Mouse (Mus musculus) stomach, embryonic 16.5 days (tissue): ENCODE measurements around the gene Rab3d. TPM values are rescaled to one million over a fixed set of nuclear protein-coding genes. Genes with fewer than 3 reads are reported as not detected.

Experiments
- ATAC-seq: fragments of 200-750 bp; cut with Nextera tagmentation; 2 replicates; pipeline ENCODE4 v1.8.0; 2017; ENCODE audit warnings: moderate number of reproducible peaks, moderate TSS enrichment; ENCODE audit not compliant: insufficient read depth, low FRiP score
- H3K27ac ChIP-seq: fragments of 300-500 bp; sonication (generic); 2 replicates; pipeline ENCODE4 v1.5.1; 2014; ENCODE audit warnings: low read length
- H3K27me3 ChIP-seq: fragments of 300-500 bp; sonication (generic); 2 replicates; pipeline ENCODE4 v1.6.1; 2014; ENCODE audit warnings: low read length, control low read depth, mixed read lengths; ENCODE audit not compliant: control insufficient read depth, insufficient read depth
- H3K36me3 ChIP-seq: fragments of 300-500 bp; sonication (generic); 2 replicates; pipeline ENCODE4 v1.6.1; 2014; ENCODE audit warnings: low read length; ENCODE audit not compliant: control insufficient read depth, insufficient read depth
- H3K4me1 ChIP-seq: fragments of 300-500 bp; sonication (generic); 2 replicates; pipeline ENCODE4 v1.6.1; 2014; ENCODE audit warnings: low read length, control low read depth, mixed read lengths; ENCODE audit not compliant: control insufficient read depth, insufficient read depth
- H3K4me2 ChIP-seq: fragments of 300-500 bp; sonication (generic); 2 replicates; pipeline ENCODE4 v1.6.1; 2014; ENCODE audit warnings: low read depth, low read length, mixed read lengths
- H3K4me3 ChIP-seq: fragments of 300-500 bp; sonication (generic); replicated peaks from 2 replicates; pipeline ENCODE4 v1.5.1; 2014; ENCODE audit warnings: mild to moderate bottlenecking, low read length
- H3K9ac ChIP-seq: fragments of 300-500 bp; sonication (generic); 2 replicates; pipeline ENCODE4 v1.6.1; 2014; ENCODE audit warnings: low read length
- H3K9me3 ChIP-seq: fragments of 300-500 bp; sonication (generic); replicated peaks from 2 replicates; pipeline ENCODE4 v1.6.1; 2016; ENCODE audit warnings: low read length, control low read depth; ENCODE audit not compliant: control insufficient read depth
- WGBS: fragments of 180-500 bp; shearing (Covaris S2); extraction: QIAGEN DNeasy Blood & Tissue Kit; methylation state at CpG from one replicate; pipeline ENCODE4 v1.1.7; 2014; 5-methylcytosine and 5-hydroxymethylcytosine counted together
- polyA plus RNA-seq: library from polyadenylated mRNA; unstranded; fragments of >200 nt; fragmentation: Nextera tagmentation; extraction: Ambion mirVana; gene quantifications from 2 replicates; pipeline ENCODE4 v1.2.1, GENCODE M21; 2015

The Rab3d gene
- polyA plus RNA-seq, 1 experiment from 2014 or later, result 106 TPM

DNA sequence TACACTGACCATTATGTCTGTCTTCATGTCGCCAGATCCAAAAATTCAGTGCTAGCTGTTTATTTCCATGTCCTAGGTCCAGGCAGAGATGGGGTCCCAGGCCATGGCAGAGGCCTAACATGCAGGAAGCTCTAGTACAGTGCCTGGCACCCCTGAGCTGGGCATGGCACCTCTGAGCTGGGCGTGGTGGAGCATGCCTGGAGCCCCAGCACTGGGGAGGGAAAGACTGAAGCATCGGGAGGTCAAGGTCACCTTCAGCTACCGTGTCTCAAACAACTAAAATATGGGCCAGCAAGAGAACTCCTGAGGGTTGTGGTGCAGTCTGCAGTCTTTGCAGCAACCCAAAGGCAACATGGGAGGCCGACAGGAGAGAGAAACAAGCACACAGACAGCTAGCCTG, 40.4 kb upstream of the Rab3d start:
- H3K36me3 ChIP-seq, result no peaks in the 10 kb centered on the region
- no peak overlapping the region for H3K27ac ChIP-seq
- H3K4me1 ChIP-seq, result peaks cover 27% of the 10 kb centered on the region
- no peak for ATAC-seq
- H3K27me3 ChIP-seq, result peaks cover 20% of the 10 kb centered on the region
- no peak overlapping the region for H3K9ac ChIP-seq
- 76% methylated on average over 5 of the region's 5 CpGs for WGBS
- no peak overlapping the region for H3K4me3 ChIP-seq
- no peaks in the 10 kb centered on the region for H3K9me3 ChIP-seq
- no peak overlapping the region for H3K4me2 ChIP-seq

DNA sequence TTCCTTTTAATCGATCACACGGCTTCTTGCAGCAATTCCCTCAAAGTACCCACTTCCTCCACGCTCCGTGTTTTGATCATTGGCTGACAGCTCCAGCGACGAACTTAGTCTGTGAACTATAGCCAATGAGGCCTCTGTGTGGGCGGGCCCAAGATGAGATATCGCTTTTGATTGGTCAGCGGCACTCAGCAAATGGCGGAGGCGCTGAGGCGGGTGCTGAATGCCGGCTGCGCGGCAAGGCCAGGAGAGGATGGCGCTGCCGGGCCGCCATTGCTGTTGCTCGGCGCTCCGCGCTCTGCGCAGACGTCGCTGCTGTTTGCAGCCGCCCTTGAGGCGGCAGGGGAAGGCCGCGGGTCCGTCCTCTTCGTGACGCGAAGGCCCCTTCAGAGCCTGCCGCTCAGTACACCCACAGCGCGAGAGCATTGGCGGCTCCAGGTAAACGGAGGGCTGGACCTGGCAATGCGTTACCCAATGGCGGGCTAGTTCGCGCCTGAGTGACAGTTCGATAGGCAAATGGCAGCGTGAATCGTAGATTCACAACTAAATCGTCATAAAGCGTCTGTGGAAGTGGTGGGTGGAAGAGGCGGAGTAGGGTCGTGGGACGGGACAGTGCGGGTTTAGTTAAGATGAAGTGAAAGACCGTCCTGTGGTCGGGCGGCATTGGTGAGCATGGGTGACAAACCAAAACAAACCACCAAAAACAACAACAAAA, 37.7 kb upstream of the Rab3d start, which contains the start of gene Swsap1:
Gene Swsap1 (plus strand): TSS at position 186 of the 712 bp plus-strand sequence.
- under 1% methylated on average over 54 of the region's 54 CpGs for WGBS
- Histone ChIP-seq H3K9me3 (no peaks in the 10 kb centered on the region), H3K4me3 (peak within 1 kb of the TSS; percentile 79), H3K36me3 (no peaks in the 10 kb centered on the region), H3K27ac (peak within 1 kb of the TSS; percentile 88), H3K9ac (peak within 1 kb of the TSS; percentile 79), H3K4me2 (peak within 1 kb of the TSS; percentile 72), H3K4me1 (peaks cover 4% of the 10 kb centered on the region; the same call in 1 of the 2 replicates), H3K27me3 (peaks cover 5% of the 10 kb centered on the region)
- peak; percentile 96 for ATAC-seq

DNA sequence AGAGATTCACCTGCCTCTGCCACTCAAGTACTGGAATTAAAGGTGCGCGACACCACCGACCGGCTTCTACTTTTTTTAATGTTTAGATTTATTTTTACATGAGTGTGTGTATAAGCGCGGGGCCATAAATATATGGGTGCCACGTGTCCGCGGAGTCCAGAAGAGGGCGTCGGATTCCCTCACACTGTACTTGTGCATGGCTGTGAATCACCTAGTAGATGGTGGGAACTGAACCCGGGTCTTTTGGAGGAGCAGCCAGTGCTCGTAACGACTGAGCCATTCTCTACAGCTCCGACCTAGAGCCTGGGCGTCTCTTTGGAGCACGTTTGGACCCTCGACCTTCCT, 37.2 kb upstream of the Rab3d start:
- peak; percentile 69 for ATAC-seq
- WGBS, result under 1% methylated on average over 18 of the region's 18 CpGs
- Histone ChIP-seq H3K4me2 (peak overlapping the region; percentile 72), H3K27me3 (peaks cover under 1% of the 10 kb centered on the region; the same call in 1 of the 2 replicates), H3K36me3 (no peaks in the 10 kb centered on the region), H3K4me1 (peaks cover 3% of the 10 kb centered on the region; the same call in 1 of the 2 replicates), H3K27ac (peak overlapping the region; percentile 88), H3K4me3 (peak overlapping the region; percentile 79), H3K9me3 (no peaks in the 10 kb centered on the region), H3K9ac (peak overlapping the region; percentile 75)

DNA sequence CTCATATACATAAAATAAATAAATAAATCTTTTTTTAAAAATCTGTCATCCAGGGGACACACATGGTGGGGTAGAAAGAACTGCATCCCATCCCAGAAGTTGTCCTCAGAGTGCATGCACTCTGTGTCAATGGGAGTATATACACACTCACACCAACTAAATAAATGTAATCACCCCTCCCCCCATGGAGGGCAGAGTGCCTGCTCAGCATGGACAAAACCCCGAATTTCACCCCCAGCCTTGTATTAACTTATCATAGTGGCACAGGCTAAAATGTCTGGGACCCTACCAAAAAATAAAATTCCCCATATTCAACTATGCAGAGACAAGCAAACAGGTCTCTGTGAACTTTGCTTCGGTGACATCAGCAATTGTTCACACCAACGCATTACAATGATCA, 36.6 kb upstream of the Rab3d start:
- Histone ChIP-seq H3K27ac (no peak overlapping the region), H3K9me3 (no peaks in the 10 kb centered on the region), H3K27me3 (no peaks in the 10 kb centered on the region), H3K4me1 (peaks cover 3% of the 10 kb centered on the region; the same call in 1 of the 2 replicates), H3K4me3 (no peak overlapping the region), H3K9ac (no peak overlapping the region), H3K4me2 (peak overlapping the region; percentile 72), H3K36me3 (no peaks in the 10 kb centered on the region)
- no peak for ATAC-seq
- 69% methylated on average over 3 of the region's 3 CpGs for WGBS

DNA sequence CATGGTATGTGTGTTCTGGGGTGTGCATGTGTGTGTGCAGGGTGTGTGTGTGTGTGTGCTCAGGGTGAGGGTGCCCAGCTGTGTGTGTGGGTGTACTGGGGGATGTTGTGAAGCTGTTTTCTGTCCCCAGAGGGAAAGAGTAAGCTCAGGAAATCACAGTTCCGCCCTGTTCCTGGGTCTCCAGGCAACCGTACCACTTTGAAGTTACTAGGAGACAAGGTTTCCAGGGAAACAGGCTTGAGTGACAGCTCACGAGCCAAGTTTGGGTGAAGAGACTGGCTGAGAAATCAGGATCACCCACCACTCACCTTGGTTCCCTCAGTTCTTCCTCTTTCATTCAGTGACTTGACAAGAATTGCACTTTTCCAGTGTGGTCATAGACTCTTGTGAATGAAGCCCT, 35.6 kb upstream of the Rab3d start:
- no peak for ATAC-seq
- H3K9ac ChIP-seq, result no peak overlapping the region
- 14% methylated on average over 3 of the region's 3 CpGs for WGBS
- no peak overlapping the region for H3K4me2 ChIP-seq
- H3K4me1 ChIP-seq, result peaks cover 3% of the 10 kb centered on the region; the same call in 1 of the 2 replicates
- H3K27me3 ChIP-seq, result no peaks in the 10 kb centered on the region
- no peak overlapping the region for H3K27ac ChIP-seq
- H3K9me3 ChIP-seq, result no peaks in the 10 kb centered on the region
- no peaks in the 10 kb centered on the region for H3K36me3 ChIP-seq
- H3K4me3 ChIP-seq, result no peak overlapping the region

DNA sequence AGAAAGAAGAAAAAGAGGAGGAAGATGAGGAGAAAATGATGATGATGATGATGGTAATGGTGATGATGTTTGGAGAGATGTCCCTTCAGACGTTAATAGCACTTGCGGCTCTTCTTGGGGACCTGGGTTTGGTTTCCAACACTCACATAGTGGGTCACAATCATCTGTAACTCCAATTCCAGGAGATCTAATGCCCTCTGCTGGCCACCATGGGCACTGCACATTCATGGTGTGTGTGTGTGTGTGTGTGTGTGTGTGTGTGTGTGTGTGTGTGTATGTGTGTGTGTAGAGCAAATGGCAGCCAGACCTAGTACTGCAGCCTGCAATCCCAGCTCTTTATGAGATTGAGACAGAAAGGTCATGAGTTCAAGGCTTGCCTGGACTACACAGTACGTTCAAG, 34.0 kb upstream of the Rab3d start:
- no peak overlapping the region for H3K4me2 ChIP-seq
- H3K9ac ChIP-seq, result no peak overlapping the region
- WGBS, result 75% methylated on average over 3 of the region's 3 CpGs
- H3K4me1 ChIP-seq, result peaks cover 10% of the 10 kb centered on the region; the same call in 1 of the 2 replicates
- H3K36me3 ChIP-seq, result no peaks in the 10 kb centered on the region
- no peak overlapping the region for H3K27ac ChIP-seq
- no peaks in the 10 kb centered on the region for H3K9me3 ChIP-seq
- no peak overlapping the region for H3K4me3 ChIP-seq
- H3K27me3 ChIP-seq, result no peaks in the 10 kb centered on the region
- no peak for ATAC-seq

DNA sequence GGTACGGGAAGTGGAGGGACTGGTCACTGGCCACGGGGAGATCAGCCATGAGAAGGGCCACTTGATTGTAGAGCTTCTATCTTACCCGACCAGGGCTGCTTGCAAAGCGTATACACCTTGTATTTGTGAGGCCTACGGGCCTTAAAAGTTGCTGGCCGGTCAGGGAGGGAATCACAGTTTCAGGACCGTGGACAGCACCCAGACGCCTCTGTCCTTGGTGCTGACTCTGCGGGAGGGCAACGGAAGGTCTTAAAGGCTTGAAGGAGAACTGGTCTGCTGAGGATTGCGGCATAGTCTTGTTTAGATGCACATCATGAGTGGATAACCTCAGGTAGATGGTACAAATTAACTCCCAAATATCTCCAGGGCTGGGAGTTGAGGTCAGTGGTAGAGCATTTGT, 32.3 kb upstream of the Rab3d start:
- 14% methylated on average over 11 of the region's 11 CpGs for WGBS
- no peaks in the 10 kb centered on the region for H3K36me3 ChIP-seq
- no peak for ATAC-seq

DNA sequence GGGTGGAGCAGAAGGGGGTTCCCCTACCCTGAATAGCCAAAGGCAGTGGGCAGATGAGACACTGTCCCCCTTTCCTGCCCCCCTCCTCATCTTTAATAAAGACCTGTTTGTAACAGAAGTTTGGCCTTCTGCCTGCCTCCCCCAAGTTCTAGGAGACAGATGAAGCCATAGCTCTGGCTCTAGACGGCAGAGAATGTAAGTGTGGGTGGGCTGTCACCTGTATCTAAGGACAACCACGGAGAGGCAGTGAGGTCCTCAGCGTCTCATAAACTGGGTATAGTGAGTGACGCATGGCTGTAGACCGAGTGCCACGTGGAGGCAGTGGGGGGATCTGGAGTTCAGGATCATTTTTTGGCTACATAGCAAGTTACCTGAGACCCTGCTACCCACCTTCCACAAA, 30.8 kb upstream of the Rab3d start:
- no peak overlapping the region for H3K4me2 ChIP-seq
- no peak overlapping the region for H3K4me3 ChIP-seq
- H3K9me3 ChIP-seq, result no peaks in the 10 kb centered on the region
- 60% methylated on average over 6 of the region's 6 CpGs for WGBS
- H3K27ac ChIP-seq, result no peak overlapping the region
- H3K4me1 ChIP-seq, result 0 out of 2 replicates have a peak, but pooled peaks cover 10% of the 10 kb centered on the region
- no peak for ATAC-seq
- no peaks in the 10 kb centered on the region for H3K36me3 ChIP-seq
- no peak overlapping the region for H3K9ac ChIP-seq
- H3K27me3 ChIP-seq, result no peaks in the 10 kb centered on the region; the same call in 1 of the 2 replicates

More for the DNA sequence above, 32.3 kb upstream of the Rab3d start:
- Histone ChIP-seq H3K27me3 (no peaks in the 10 kb centered on the region), H3K4me3 (no peak overlapping the region), H3K4me1 (peaks cover 7% of the 10 kb centered on the region; the same call in 1 of the 2 replicates), H3K27ac (no peak overlapping the region), H3K9me3 (no peaks in the 10 kb centered on the region), H3K9ac (no peak overlapping the region), H3K4me2 (no peak overlapping the region)

DNA sequence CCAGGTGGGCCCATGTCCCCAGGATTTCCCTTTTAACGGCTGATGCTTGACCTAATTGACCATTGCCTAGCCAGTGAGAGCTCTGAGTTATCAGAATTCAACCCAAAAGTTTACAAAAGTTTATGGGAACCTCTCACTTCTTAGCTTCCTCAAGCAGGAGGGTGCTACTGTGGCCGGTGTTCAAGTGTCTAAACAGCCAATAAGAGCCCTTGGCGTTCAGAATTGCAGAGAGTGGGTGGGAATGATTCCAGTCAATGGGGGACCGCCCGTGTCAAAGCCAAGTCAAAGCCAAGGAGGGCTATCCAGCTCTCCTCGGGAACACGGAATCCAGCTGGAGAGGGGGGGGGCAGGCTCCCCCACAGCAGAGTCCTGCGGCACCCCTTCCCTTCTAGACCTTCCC, 30.2 kb upstream of the Rab3d start:
- no peak for ATAC-seq
- Histone ChIP-seq H3K27ac (no peak overlapping the region), H3K4me2 (no peak overlapping the region), H3K27me3 (no peaks in the 10 kb centered on the region; the same call in 1 of the 2 replicates), H3K4me1 (0 out of 2 replicates have a peak, but pooled peaks cover 10% of the 10 kb centered on the region), H3K9me3 (no peaks in the 10 kb centered on the region), H3K4me3 (no peak overlapping the region), H3K36me3 (no peaks in the 10 kb centered on the region), H3K9ac (no peak overlapping the region)
- WGBS, result 53% methylated on average over 8 of the region's 8 CpGs
